Mouse (Mus musculus) liver, embryonic 14.5 days (tissue): ENCODE data around the gene Proz. TPM values are rescaled to one million over a fixed set of nuclear protein-coding genes. Genes with fewer than 3 reads are reported as not detected.

ENCODE experiments used
- ATAC-seq: fragments of 200-750 bp; cut with Nextera tagmentation; 2 replicates; pipeline ENCODE4 v1.8.0; 2017; ENCODE audit warnings: moderate number of reproducible peaks, mild to moderate bottlenecking, moderate library complexity; ENCODE audit not compliant: insufficient read depth
- DNase-seq, 3 experiments: peaks; one replicate each; pipeline ENCODE4 v3.0.0-alpha.2; 2012 to 2013; ENCODE audit warnings: low read depth in 3 of 3, low spot score in 3 of 3
- H3K27ac ChIP-seq: fragments of 300-500 bp; sonication (generic); 2 replicates; pipeline ENCODE4 v1.5.1; 2014; ENCODE audit warnings: moderate library complexity, mild to moderate bottlenecking, control low read depth, inconsistent platforms
- H3K27me3 ChIP-seq: fragments of 300-500 bp; sonication (generic); 2 replicates; pipeline ENCODE4 v1.6.1; 2014; ENCODE audit warnings: mild to moderate bottlenecking, low read length, moderate library complexity; ENCODE audit not compliant: control insufficient read depth, insufficient read depth
- H3K36me3 ChIP-seq: fragments of 300-500 bp; sonication (generic); replicated peaks from 2 replicates; pipeline ENCODE4 v1.6.1; 2014; ENCODE audit warnings: low read depth; ENCODE audit not compliant: control insufficient read depth, insufficient read depth
- H3K4me1 ChIP-seq, 2 experiments: fragments of 200-500 bp in 1 of 2; fragments of 300-500 bp in 1 of 2; sonication (generic) in 1 of 2; replicated peaks; 2 replicates each; pipeline ENCODE4 v1.6.1; 2012 to 2014; ENCODE audit warnings: antibody characterized with exemption in 1 of 2, inconsistent platforms in 1 of 2, low read length in 1 of 2; ENCODE audit not compliant: control insufficient read depth in 2 of 2, insufficient read depth in 2 of 2
- H3K4me2 ChIP-seq: fragments of 300-500 bp; sonication (generic); 2 replicates; pipeline ENCODE4 v1.6.1; 2014; ENCODE audit warnings: low read depth, mild to moderate bottlenecking, control low read depth, moderate library complexity
- H3K4me3 ChIP-seq, 2 experiments: fragments of 200-500 bp in 1 of 2; fragments of 300-500 bp in 1 of 2; sonication (generic) in 1 of 2; 2 replicates each; pipeline ENCODE4 v1.5.1; 2012 to 2014; ENCODE audit warnings: low read depth in 2 of 2, low read length in 2 of 2, mild to moderate bottlenecking in 2 of 2, control low read depth in 1 of 2, inconsistent platforms in 1 of 2, moderate library complexity in 1 of 2; ENCODE audit not compliant: insufficient read depth in 1 of 2
- H3K9ac ChIP-seq: fragments of 300-500 bp; sonication (generic); replicated peaks from 2 replicates; pipeline ENCODE4 v1.6.1; 2014; ENCODE audit warnings: mild to moderate bottlenecking, control low read depth, moderate library complexity
- H3K9me3 ChIP-seq: fragments of 300-500 bp; sonication (generic); 2 replicates; pipeline ENCODE4 v1.6.1; 2016; ENCODE audit warnings: low read length, mixed read lengths; ENCODE audit not compliant: control insufficient read depth
- CTCF ChIP-seq: IDR thresholded peaks from 2 replicates; pipeline ENCODE4 v1.5.1; 2016; ENCODE audit warnings: antibody characterized with exemption, low read depth, control low read depth
- EP300 ChIP-seq: IDR thresholded peaks from 2 replicates; pipeline ENCODE4 v1.6.1; 2016; ENCODE audit warnings: antibody characterized with exemption, low read depth
- WGBS: fragments of 180-500 bp; shearing (Covaris S2); extraction: QIAGEN DNeasy Blood & Tissue Kit; methylation state at CpG from one replicate; pipeline ENCODE4 v1.1.7; 2014; ENCODE audit not compliant: insufficient replicate concordance; 5-methylcytosine and 5-hydroxymethylcytosine counted together
- polyA plus RNA-seq, 2 experiments: library from polyadenylated mRNA; depleted of rRNA in 1 of 2; stranded (reverse) in 1 of 2; unstranded in 1 of 2; fragments of >200 nt; fragmentation: Nextera tagmentation in 1 of 2; extraction: Ambion mirVana in 1 of 2; gene quantifications; 2 replicates each; pipeline versions ENCODE4 v1.2.1 to v1.2.3; 2012 to 2014

The Proz gene
- polyA plus RNA-seq (2012; rRNA removed) (22.6 and 24.6 TPM in 2 replicates), polyA plus RNA-seq (2014; fragmentation: Nextera tagmentation; extraction: Ambion mirVana) (30.2 and 31.1 TPM in 2 replicates)

GRCm38 (mm10) chr8:13060441-13061150, at the start of gene Proz:
TSS of gene Proz (plus strand) at chr8:13060914.
- Histone ChIP-seq H3K4me2 (peak within 1 kb of the TSS; percentile 46), H3K9ac (0 out of 2 replicates have a peak within 1 kb of the TSS, but pooled peaks have one; percentile 9), H3K36me3 (no peaks in the 10 kb centered on the region), H3K4me3 (peak within 1 kb of the TSS; percentile 27 to 43), H3K4me1 (peaks cover 0 to 7% of the 10 kb centered on the region in 2 experiments; a peak in 2 of 4 replicates), H3K27ac (no peak within 1 kb of the TSS), H3K9me3 (no peaks in the 10 kb centered on the region), H3K27me3 (no peaks in the 10 kb centered on the region)
- 57% methylated on average over 17 of the region's 17 CpGs for WGBS
- no peak for TF ChIP-seq CTCF
- no peak for TF ChIP-seq EP300
- ATAC-seq (peak; percentile 58), DNase-seq (peak in 1 of 3 experiments; percentile 22)

GRCm38 (mm10) chr8:13019560-13019959, 41.2 kb upstream of the Proz start:
- Histone ChIP-seq H3K27me3 (no peaks in the 10 kb centered on the region), H3K36me3 (no peaks in the 10 kb centered on the region), H3K9ac (no peak overlapping the region), H3K27ac (no peak overlapping the region), H3K4me2 (no peak overlapping the region), H3K9me3 (no peaks in the 10 kb centered on the region), H3K4me3 (no peak overlapping the region), H3K4me1 (no peaks in the 10 kb centered on the region)
- TF ChIP-seq EP300: no peak
- TF ChIP-seq CTCF: 0 out of 2 replicates have a peak, but pooled peaks have one; percentile 6
- DNase-seq: no peak
- WGBS: 35% methylated on average over 4 of the region's 4 CpGs
- ATAC-seq: no peak

GRCm38 (mm10) chr8:13021830-13022229, 38.9 kb upstream of the Proz start:
- 76% methylated on average over 8 of the region's 8 CpGs for WGBS
- ATAC-seq (no peak), DNase-seq (no peak)
- no peaks in the 10 kb centered on the region for H3K27me3 ChIP-seq
- peaks cover 0 to 9% of the 10 kb centered on the region in 2 experiments; a peak in 1 of 4 replicates for H3K4me1 ChIP-seq
- TF ChIP-seq CTCF: no peak
- H3K9ac ChIP-seq: no peak overlapping the region
- H3K9me3 ChIP-seq: no peaks in the 10 kb centered on the region
- no peak overlapping the region for H3K4me3 ChIP-seq
- no peak overlapping the region for H3K27ac ChIP-seq
- H3K4me2 ChIP-seq: no peak overlapping the region
- H3K36me3 ChIP-seq: no peaks in the 10 kb centered on the region

- Histone ChIP-seq H3K27ac (no peak within 1 kb of the TSS), H3K9ac (no peak within 1 kb of the TSS), H3K36me3 (no peaks in the 10 kb centered on the region), H3K9me3 (no peaks in the 10 kb centered on the region), H3K27me3 (no peaks in the 10 kb centered on the region), H3K4me1 (peaks cover 0 to 9% of the 10 kb centered on the region in 2 experiments; a peak in 1 of 4 replicates), H3K4me2 (no peak within 1 kb of the TSS), H3K4me3 (no peak within 1 kb of the TSS)
- ATAC-seq: peak; percentile 55; the same call in 1 of the 2 replicates
- WGBS: 51% methylated on average over 10 of the region's 10 CpGs
- DNase-seq: no peak
- TF ChIP-seq EP300 (no peak), CTCF (no peak)
These were observed 35.1 kb upstream of the Proz start, which contains the start of gene F7 for GRCm38 (mm10) chr8:13025487-13026224. TSS of gene F7 (plus strand) at chr8:13026034.

GRCm38 (mm10) chr8:13027615-13028014, 33.1 kb upstream of the Proz start:
- DNase-seq: no peak

More at GRCm38 (mm10) chr8:13027615-13028014, 33.1 kb upstream of the Proz start:
- Histone ChIP-seq H3K27me3 (no peaks in the 10 kb centered on the region), H3K36me3 (no peaks in the 10 kb centered on the region), H3K27ac (no peak overlapping the region), H3K4me2 (no peak overlapping the region), H3K4me3 (no peak overlapping the region), H3K9ac (no peak overlapping the region), H3K4me1 (peaks cover 0 to 9% of the 10 kb centered on the region in 2 experiments; a peak in 1 of 4 replicates), H3K9me3 (no peaks in the 10 kb centered on the region)
- ATAC-seq: no peak
- WGBS: 65% methylated on average over 5 of the region's 5 CpGs
- TF ChIP-seq CTCF: no peak
- TF ChIP-seq EP300: no peak
